7 mouse cellular contexts compared by ENCODE assay signal in the genomic region with DNA sequence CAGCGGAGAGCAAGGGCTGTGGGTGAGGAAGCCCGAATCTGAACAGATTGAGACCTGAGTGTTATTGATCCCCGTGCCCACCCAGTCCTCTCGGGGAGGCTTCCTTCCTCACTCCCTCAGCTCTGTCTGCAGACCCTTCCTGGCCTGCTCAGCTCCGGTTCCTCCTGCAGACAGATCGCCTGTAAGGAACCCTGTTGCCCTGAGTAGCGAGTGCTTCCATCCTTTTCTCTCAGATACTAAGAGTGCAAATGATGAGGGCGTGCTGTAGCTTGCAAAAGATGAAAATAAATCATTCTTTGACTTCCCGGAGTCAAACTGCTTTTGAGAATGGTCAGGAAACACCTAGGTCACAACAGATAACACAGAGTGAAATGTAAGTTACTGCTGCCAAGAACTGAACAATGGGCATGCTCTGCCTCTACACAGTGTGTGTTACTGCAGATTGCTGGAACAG.
DNase-seq lines count a peak whose midpoint lies in the region; ATAC-seq lines count a peak whose summit lies in the region.

No protein-coding gene starts in this region.

- peak overlapping the region; percentile 48 for H3K9ac ChIP-seq in neural tube, embryonic 15.5 days (replicated peaks)

- 30% methylated on average over 9 of the region's 9 CpGs for WGBS in heart, embryonic 10.5 days
- WGBS in neural tube, embryonic 15.5 days, result 33% methylated on average over 9 of the region's 9 CpGs

- H3K4me2 ChIP-seq in neural tube, embryonic 15.5 days, result peak overlapping the region; percentile 59

- H3K9me3 ChIP-seq in heart, embryonic 10.5 days, result no peaks in the 10 kb centered on the region
- no peaks in the 10 kb centered on the region for H3K9me3 ChIP-seq in neural tube, embryonic 15.5 days (replicated peaks)

- H3K4me1 ChIP-seq in heart, embryonic 10.5 days, result peaks cover 66% of the 10 kb centered on the region
- peaks cover 35% of the 10 kb centered on the region for H3K4me1 ChIP-seq in neural tube, embryonic 15.5 days

- peak; percentile 45 to 48 for DNase-seq in left cerebral cortex, postnatal 36 days (ENCODE audit: low spot score in 2 of 2)
- no peak for DNase-seq in left cerebral cortex, postnatal 14 days (ENCODE audit: low spot score in 2 of 2)
- DNase-seq in heart, embryonic 10.5 days (ENCODE audit: low spot score), result no peak
- peak; percentile 54 for DNase-seq in kidney, adult 9 months
- DNase-seq in ovary, adult 18-20 months (ENCODE audit: low spot score), result no peak
- DNase-seq in adrenal gland, postnatal 10 days, result no peak

- H3K27ac ChIP-seq in heart, embryonic 10.5 days, result peak overlapping the region; percentile 67
- peak overlapping the region; percentile 76 for H3K27ac ChIP-seq in neural tube, embryonic 15.5 days (replicated peaks)

- H3K27me3 ChIP-seq in heart, embryonic 10.5 days (ENCODE audit: insufficient read depth, poor library complexity, severe bottlenecking), result no peaks in the 10 kb centered on the region
- no peaks in the 10 kb centered on the region for H3K27me3 ChIP-seq in neural tube, embryonic 15.5 days (replicated peaks)

- peak; percentile 36; the same call in 1 of the 2 replicates for ATAC-seq in neural tube, embryonic 15.5 days (ENCODE audit: low FRiP score)

- H3K36me3 ChIP-seq in heart, embryonic 10.5 days, result no peaks in the 10 kb centered on the region
- no peaks in the 10 kb centered on the region for H3K36me3 ChIP-seq in neural tube, embryonic 15.5 days

- intact Hi-C loops in left cerebral cortex, postnatal 36 days (cut with DNase I), result loop anchor here (2.0 kb wide), 3 partner anchors 103 to 199 kb away; partner anchors contain the start of gene Mrtfb
- intact Hi-C loops in left cerebral cortex, postnatal 14 days (cut with DNase I), result loop anchor here (2.0 to 5.0 kb wide), 3 partner anchors 102 to 201 kb away; partner anchors contain the start of gene Mrtfb

- peak overlapping the region; percentile 52 for H3K4me3 ChIP-seq in heart, embryonic 10.5 days
- H3K4me3 ChIP-seq in neural tube, embryonic 15.5 days (replicated peaks), result peak overlapping the region; percentile 39

Comparison
In these comparisons a context has a peak if more than half of its experiments do, and no peak if none do; other contexts are left out.
1. DNase-seq: peak in left cerebral cortex, postnatal 36 days (2 of 2) and kidney, adult 9 months (single experiment); none in left cerebral cortex, postnatal 14 days (0 of 2), heart, embryonic 10.5 days (single experiment), ovary, adult 18-20 months (single experiment) and adrenal gland, postnatal 10 days (single experiment).